Mouse (Mus musculus) kidney, adult 2 months (tissue): ENCODE results near the gene Myod1.

ENCODE experiments used
- CTCF ChIP-seq: fragments of 200-500 bp; conservative IDR thresholded peaks from 2 replicates; pipeline ENCODE4 v1.5.1; 2011; ENCODE audit warnings: low read depth, mild to moderate bottlenecking, control low read depth, low read length, moderate library complexity, mixed read lengths; ENCODE audit not compliant: insufficient read depth, insufficient read length
- POLR2A ChIP-seq: fragments of 200-500 bp; IDR thresholded peaks from one replicate; pipeline ENCODE4 v1.6.1; 2011; ENCODE audit warnings: low read depth, low read length, control low read depth

GRCm38 (mm10) chr7:46353216-46353615, 23.1 kb upstream of the Myod1 start:
- TF ChIP-seq CTCF (no peak), POLR2A (no peak)
